Mouse (Mus musculus): Measurements from ENCODE around the gene Tnxb. TPM values are rescaled to one million over a fixed set of nuclear protein-coding genes. Genes with fewer than 3 reads are reported as not detected.

Gene Tnxb
- polyA plus RNA-seq, 1 experiment from 2014 or later, result not detected

- H3K79me2 ChIP-seq (ENCODE audit: inconsistent target), result no peaks in the 10 kb centered on the region
- no peaks in the 10 kb centered on the region for H3K36me3 ChIP-seq (ENCODE audit: inconsistent target)
- no peak overlapping the region for H3K4me3 ChIP-seq (ENCODE audit: inconsistent target)
- 82% methylated on average over 6 of the region's 6 CpGs for WGBS (ENCODE audit: missing documents)
- no peak overlapping the region for H3K27ac ChIP-seq
These were observed 5.7 kb downstream of the Tnxb start for GRCm38 (mm10) chr17:34676093-34676460.

- Histone ChIP-seq H3K4me3 (ENCODE audit: inconsistent target) (no peak overlapping the region), H3K36me3 (ENCODE audit: inconsistent target) (no peaks in the 10 kb centered on the region), H3K79me2 (ENCODE audit: inconsistent target) (no peaks in the 10 kb centered on the region), H3K27ac (no peak overlapping the region)
- WGBS (ENCODE audit: missing documents), result 79% methylated on average over 12 of the region's 12 CpGs
These were observed 6.3 kb downstream of the Tnxb start for GRCm38 (mm10) chr17:34676671-34677070.

GRCm38 (mm10) chr17:34680191-34680590, 9.9 kb downstream of the Tnxb start:
- H3K27ac ChIP-seq, result no peak overlapping the region
- H3K4me3 ChIP-seq (ENCODE audit: inconsistent target), result no peak overlapping the region
- H3K79me2 ChIP-seq (ENCODE audit: inconsistent target), result no peaks in the 10 kb centered on the region
- no peaks in the 10 kb centered on the region for H3K36me3 ChIP-seq (ENCODE audit: inconsistent target)
- 84% methylated on average over 17 of the region's 26 CpGs for WGBS (ENCODE audit: missing documents)

- Histone ChIP-seq H3K4me3 (ENCODE audit: inconsistent target) (no peak overlapping the region), H3K79me2 (ENCODE audit: inconsistent target) (no peaks in the 10 kb centered on the region), H3K27ac (no peak overlapping the region), H3K36me3 (ENCODE audit: inconsistent target) (no peaks in the 10 kb centered on the region)
- WGBS (ENCODE audit: missing documents), result 64% methylated on average over 4 of the region's 4 CpGs
These were observed 10.3 kb downstream of the Tnxb start for GRCm38 (mm10) chr17:34680621-34681020.

- Histone ChIP-seq H3K36me3 (ENCODE audit: inconsistent target) (no peaks in the 10 kb centered on the region), H3K27ac (no peak overlapping the region), H3K4me3 (ENCODE audit: inconsistent target) (no peak overlapping the region), H3K79me2 (ENCODE audit: inconsistent target) (no peaks in the 10 kb centered on the region)
- 7% methylated on average over 17 of the region's 17 CpGs for WGBS (ENCODE audit: missing documents)
These were observed 10.8 kb downstream of the Tnxb start for GRCm38 (mm10) chr17:34681132-34681571.

GRCm38 (mm10) chr17:34681881-34682536, 11.7 kb downstream of the Tnxb start:
- 75% methylated on average over 11 of the region's 11 CpGs for WGBS (ENCODE audit: missing documents)
- no peaks in the 10 kb centered on the region for H3K36me3 ChIP-seq (ENCODE audit: inconsistent target)
- H3K79me2 ChIP-seq (ENCODE audit: inconsistent target), result no peaks in the 10 kb centered on the region
- H3K4me3 ChIP-seq (ENCODE audit: inconsistent target), result no peak overlapping the region
- no peak overlapping the region for H3K27ac ChIP-seq

- no peaks in the 10 kb centered on the region for H3K79me2 ChIP-seq (ENCODE audit: inconsistent target)
- H3K27ac ChIP-seq, result no peak overlapping the region
- no peaks in the 10 kb centered on the region for H3K36me3 ChIP-seq (ENCODE audit: inconsistent target)
- H3K4me3 ChIP-seq (ENCODE audit: inconsistent target), result no peak overlapping the region
- 89% methylated on average over 8 of the region's 8 CpGs for WGBS (ENCODE audit: missing documents)
These were observed 12.8 kb downstream of the Tnxb start for GRCm38 (mm10) chr17:34683179-34683578.

GRCm38 (mm10) chr17:34683686-34684220, 13.4 kb downstream of the Tnxb start:
- H3K4me3 ChIP-seq (ENCODE audit: inconsistent target), result no peak overlapping the region
- 80% methylated on average over 10 of the region's 10 CpGs for WGBS (ENCODE audit: missing documents)
- H3K27ac ChIP-seq, result no peak overlapping the region

GRCm38 (mm10) chr17:34684253-34684893, 14.0 kb downstream of the Tnxb start:
- Histone ChIP-seq H3K27ac (no peak overlapping the region), H3K4me3 (ENCODE audit: inconsistent target) (no peak overlapping the region), H3K79me2 (ENCODE audit: inconsistent target) (no peaks in the 10 kb centered on the region), H3K36me3 (ENCODE audit: inconsistent target) (no peaks in the 10 kb centered on the region)
- 67% methylated on average over 9 of the region's 9 CpGs for WGBS (ENCODE audit: missing documents)

More at GRCm38 (mm10) chr17:34683686-34684220, 13.4 kb downstream of the Tnxb start:
- H3K36me3 ChIP-seq (ENCODE audit: inconsistent target), result no peaks in the 10 kb centered on the region
- no peaks in the 10 kb centered on the region for H3K79me2 ChIP-seq (ENCODE audit: inconsistent target)

GRCm38 (mm10) chr17:34685120-34686110, 15.1 kb downstream of the Tnxb start:
- WGBS (ENCODE audit: missing documents), result 65% methylated on average over 27 of the region's 28 CpGs
- H3K36me3 ChIP-seq (ENCODE audit: inconsistent target), result no peaks in the 10 kb centered on the region
- no peaks in the 10 kb centered on the region for H3K79me2 ChIP-seq (ENCODE audit: inconsistent target)
- no peak overlapping the region for H3K27ac ChIP-seq
- H3K4me3 ChIP-seq (ENCODE audit: inconsistent target), result no peak overlapping the region

- WGBS (ENCODE audit: missing documents), result 96% methylated on average over 6 of the region's 7 CpGs
- Histone ChIP-seq H3K4me3 (ENCODE audit: inconsistent target) (no peak overlapping the region), H3K27ac (no peak overlapping the region), H3K36me3 (ENCODE audit: inconsistent target) (no peaks in the 10 kb centered on the region), H3K79me2 (ENCODE audit: inconsistent target) (no peaks in the 10 kb centered on the region)
These were observed 18.6 kb downstream of the Tnxb start for GRCm38 (mm10) chr17:34688889-34689288.

GRCm38 (mm10) chr17:34690458-34690857, 20.1 kb downstream of the Tnxb start:
- 75% methylated on average over 4 of the region's 4 CpGs for WGBS (ENCODE audit: missing documents)
- Histone ChIP-seq H3K79me2 (ENCODE audit: inconsistent target) (no peaks in the 10 kb centered on the region), H3K4me3 (ENCODE audit: inconsistent target) (no peak overlapping the region), H3K36me3 (ENCODE audit: inconsistent target) (no peaks in the 10 kb centered on the region), H3K27ac (no peak overlapping the region)

GRCm38 (mm10) chr17:34692906-34693305, 22.6 kb downstream of the Tnxb start:
- Histone ChIP-seq H3K27ac (no peak overlapping the region), H3K36me3 (ENCODE audit: inconsistent target) (no peaks in the 10 kb centered on the region), H3K4me3 (ENCODE audit: inconsistent target) (no peak overlapping the region), H3K79me2 (ENCODE audit: inconsistent target) (no peaks in the 10 kb centered on the region)
- WGBS (ENCODE audit: missing documents), result 82% methylated on average over 7 of the region's 7 CpGs

- Histone ChIP-seq H3K79me2 (ENCODE audit: inconsistent target) (no peaks in the 10 kb centered on the region), H3K27ac (no peak overlapping the region), H3K4me3 (ENCODE audit: inconsistent target) (no peak overlapping the region), H3K36me3 (ENCODE audit: inconsistent target) (no peaks in the 10 kb centered on the region)
- 72% methylated on average over 14 of the region's 14 CpGs for WGBS (ENCODE audit: missing documents)
These were observed 29.5 kb downstream of the Tnxb start for GRCm38 (mm10) chr17:34699575-34700408.
